Mouse (Mus musculus): ENCODE data around the gene Gabra4.

- TF ChIP-seq CTCF (IDR thresholded peaks at IDR 0.05; ENCODE audit: low read depth, low read length), result no peak
- no peak for TF ChIP-seq POLR2A (IDR thresholded peaks at IDR 0.05; ENCODE audit: extremely low read depth, insufficient read depth, low read length)
Measured at GRCm38 (mm10) chr5:71639804-71640203, 18.3 kb downstream of the Gabra4 start.

Measured in liver, adult 2 months (tissue).